Mouse (Mus musculus): Measurements from ENCODE around the gene Ccer2.

Ccer2 gene

DNA sequence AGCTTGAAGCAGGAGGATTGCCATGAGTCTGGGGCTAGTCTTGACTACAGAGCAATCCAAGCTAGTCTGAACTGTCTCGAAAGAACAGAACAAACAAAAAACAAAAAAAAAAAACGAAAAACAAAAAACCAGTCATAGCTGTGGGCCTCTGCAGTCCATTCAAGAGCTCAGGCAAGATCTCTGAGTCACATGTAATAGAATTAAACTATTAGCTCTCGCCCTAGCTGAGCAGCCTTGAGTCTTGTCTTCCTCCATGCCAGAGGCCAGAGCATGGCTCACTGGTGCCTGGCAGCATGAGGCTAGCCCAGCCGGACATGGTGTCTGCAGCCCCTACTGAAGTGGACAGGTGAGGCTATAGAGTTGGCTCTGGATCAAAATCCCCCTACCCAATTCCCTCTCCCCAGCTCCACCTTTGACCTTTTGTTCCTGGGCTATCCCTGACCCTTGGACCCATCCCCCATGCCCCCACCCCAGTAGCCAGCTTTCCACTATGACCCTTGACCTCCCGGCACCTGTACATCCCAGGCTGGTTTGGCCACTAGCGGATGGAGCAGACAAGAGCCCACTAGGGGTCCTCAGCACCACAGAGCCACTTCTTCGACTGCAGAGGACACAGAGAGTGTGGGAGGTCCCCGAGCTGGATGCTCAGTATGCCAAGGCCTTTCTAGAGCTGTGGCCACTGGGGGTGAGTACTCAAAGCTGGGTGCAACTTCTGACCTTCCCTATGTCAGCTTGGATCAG, 34.3 kb downstream of the Ccer2 start:
- no peak for DNase-seq (ENCODE audit: low read depth, low spot score)

DNA sequence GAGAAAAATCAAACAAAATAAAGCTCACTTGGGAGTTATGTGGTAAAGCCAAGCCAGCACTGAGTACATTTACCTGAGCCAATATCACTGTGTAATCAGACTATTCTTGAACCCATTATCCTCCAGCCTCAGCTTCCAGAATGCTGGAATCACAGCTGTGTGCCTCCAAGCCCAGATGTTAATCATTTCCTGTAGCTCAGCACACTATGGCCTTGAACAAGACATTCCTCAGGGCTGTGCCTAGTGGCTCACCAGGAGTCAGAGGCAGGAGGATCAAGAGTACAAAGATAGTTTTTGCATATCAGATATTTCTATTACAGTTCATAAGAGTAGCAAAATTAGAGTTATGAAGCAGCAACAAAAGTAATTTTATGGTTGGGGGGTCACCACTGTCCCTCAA, 35.7 kb downstream of the Ccer2 start:
- peak; percentile 36 for DNase-seq (ENCODE audit: low read depth, low spot score)

DNA sequence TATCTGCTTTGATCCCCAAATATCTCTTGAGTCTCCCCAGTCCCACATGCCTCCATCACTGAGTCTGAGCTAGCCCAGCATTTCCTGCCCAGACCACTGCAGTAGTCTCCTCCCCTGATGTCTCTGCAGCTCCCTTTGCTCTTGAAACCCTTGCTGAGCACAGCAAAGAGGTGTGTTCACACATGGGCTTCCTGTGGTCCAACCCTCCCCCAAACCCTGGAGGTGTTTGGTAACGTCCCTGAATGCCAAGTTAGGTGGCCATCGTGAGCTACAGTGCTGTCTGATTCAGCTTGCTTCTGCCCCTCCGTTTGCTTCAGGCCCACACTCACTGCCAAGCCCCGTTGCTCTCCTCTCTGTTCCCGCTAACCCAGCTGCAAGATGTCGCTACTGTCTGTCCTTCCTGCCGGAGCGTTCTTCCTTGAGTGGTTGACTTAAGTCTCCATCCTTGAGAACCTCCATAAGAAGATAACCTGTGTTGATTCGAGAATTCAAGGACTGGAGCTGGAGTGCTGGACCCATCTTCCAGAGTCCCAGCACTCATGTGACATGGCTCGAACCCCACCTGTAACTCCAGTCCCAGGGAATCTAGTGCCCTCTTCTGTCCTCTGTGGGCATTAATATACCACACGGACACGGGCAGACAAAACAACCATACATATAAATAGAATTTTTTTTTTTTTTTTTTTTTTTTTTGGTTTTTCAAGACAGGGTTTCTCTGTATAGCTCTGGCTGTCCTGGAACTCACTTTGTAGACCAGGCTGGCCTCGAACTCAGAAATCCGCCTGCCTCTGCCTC, 36.6 kb downstream of the Ccer2 start:
- DNase-seq (ENCODE audit: low read depth, low spot score), result no peak

DNA sequence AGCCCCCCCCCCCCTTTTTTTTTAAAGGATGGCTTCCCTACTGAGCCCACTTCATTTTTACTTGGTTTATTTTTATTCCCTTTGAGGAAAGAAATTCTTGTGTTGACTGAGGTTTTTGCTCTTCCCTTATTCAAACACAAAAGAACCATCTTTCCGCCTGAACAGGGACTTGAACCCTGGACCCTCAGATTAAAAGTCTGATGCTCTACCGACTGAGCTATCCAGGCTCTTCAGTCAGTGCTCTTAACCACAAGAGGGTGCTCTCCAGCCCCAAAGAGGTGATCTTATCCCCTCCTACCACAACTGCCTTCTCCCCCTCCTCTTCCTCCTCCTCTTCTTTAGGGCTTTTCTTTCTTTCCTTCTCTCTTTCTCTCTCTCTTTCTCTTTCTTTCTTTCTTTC, 37.9 kb downstream of the Ccer2 start:
- peak; percentile 33 for DNase-seq (ENCODE audit: low read depth, low spot score)

DNA sequence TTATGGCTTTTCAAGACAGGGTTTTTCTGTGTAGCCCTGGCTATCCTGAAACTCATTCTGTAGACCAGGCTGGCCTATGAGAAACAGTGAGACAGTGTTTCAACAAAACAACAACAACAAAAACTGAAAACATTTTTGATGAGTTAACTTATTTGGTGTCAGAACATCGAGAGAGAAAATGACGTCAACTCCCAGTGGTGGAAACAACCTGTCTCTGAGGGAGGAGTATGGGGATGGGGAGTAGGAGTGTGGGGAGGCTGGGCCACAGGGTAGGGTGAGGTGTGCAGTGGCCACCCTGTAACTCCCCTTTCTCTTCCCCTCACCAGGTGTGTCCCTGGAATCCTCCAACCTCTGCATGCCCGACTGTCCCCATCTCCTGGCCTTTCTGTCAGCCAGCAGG, 38.5 kb downstream of the Ccer2 start:
- no peak for DNase-seq (ENCODE audit: low read depth, low spot score)

DNA sequence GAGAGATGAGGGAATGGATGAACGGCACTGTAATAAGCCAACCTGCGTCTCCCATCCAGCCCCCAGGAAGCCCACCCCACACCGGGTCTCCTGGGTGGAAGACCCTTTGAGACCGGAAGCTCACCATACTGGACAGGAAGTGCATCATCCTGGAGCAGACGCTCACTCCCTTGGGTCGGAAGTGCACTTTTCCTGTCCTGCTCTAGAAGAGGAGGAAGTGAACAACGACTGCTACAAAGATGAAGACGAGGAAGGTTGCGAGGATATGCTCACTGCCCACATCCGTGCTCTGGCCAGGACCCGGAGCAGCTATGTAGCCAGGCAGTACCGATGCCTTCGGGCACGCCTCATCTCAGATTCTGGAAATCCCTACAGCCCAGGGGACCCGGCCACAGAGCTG, 39.9 kb downstream of the Ccer2 start:
- DNase-seq (ENCODE audit: low read depth, low spot score), result no peak

DNA sequence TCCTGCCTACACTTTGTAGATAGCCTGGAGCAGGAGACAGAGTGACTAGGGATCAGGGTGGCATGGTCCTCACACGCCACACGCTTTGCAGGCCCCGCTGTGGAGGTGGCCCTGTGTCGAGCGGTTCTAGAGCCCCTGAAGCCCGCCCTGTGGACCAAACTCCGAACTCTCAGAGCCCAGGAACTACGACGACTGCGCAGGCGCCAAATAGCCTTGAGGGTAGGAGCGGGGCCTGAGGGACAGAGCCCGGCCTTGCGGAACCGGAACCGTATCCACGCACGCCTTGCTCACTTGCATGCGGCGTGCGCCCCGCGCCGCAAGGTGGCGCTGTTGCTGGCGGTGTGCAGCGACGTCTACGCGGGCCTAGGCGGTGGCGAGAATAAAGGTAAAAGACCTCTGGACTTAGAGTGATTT, 40.6 kb downstream of the Ccer2 start:
- DNase-seq (ENCODE audit: low read depth, low spot score), result no peak

DNA sequence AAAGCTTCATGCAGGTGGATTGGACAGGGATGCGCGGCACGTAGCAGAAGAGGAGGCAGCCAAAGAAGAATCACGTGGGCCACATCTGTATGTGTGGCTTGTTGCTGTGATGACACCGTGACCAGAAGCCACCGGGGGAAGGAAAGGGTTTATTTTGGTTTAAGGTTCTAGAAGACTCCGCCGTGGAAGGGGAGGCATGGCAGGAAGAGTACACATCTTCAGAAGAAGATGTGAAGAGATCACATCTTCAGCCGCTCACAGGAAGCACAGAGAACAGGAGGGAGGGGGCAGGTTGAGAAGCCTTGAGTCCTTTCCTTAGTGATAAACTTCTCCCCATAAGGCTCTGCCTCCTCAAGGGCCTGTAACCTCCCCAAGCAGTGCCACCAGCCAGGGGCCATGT, 44.0 kb downstream of the Ccer2 start:
- DNase-seq (ENCODE audit: low read depth, low spot score), result no peak

DNA sequence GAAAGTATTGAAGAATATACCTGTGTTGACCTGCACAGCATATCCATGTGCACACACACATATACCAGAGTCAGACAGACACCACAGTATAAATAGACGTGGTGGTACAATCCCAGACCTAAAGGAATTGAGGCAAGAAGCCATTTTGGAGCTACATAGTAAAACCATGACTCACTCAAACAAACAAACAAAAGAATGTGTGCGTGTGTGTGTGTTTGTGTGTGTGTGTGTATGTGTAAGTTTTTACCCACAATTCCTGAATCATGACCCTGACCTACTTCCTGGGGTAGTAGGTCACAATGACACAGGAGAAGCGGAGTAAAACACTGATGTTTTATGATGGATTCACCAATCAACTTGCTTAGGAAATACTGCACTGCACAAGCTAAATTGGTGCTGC, 45.5 kb downstream of the Ccer2 start:
- DNase-seq (ENCODE audit: low read depth, low spot score), result peak; percentile 80

DNA sequence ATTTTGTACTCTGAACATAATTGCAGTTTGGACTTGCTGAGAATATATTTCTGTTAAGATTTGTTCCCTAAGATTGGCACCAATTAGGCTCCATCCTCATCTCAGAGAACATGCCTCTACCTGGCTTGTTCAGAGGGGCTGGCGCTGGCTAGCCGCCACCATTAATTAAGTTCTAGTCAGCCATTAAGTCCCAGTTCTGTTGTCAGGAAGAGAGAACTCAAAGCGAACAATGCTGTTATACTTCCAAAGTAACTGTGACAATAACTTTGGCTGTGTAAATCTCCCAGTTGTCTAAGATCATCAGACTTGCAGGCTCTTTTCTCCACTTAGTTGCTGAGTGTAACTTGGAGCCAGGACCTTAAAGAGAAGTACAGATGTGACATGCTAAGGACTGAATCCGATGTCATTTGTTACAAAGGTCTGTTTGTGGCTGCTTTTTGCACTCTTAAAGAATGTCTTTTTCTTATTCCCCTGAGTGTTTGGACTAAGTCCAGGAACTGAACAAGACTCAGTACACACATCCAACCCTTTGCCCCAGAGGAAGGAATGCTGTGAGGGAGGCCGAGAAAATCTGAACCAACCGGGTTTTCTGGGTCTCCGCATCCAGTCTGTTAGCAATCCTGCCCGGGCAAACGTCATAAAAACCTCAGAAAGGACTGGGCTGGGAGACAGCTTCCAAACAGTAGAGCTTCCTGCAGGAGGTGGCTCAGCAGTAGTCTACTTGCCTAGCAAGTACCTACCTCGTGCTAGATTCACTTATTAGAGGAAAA, 46.1 kb downstream of the Ccer2 start:
- DNase-seq (ENCODE audit: low read depth, low spot score), result peak; percentile 90

DNA sequence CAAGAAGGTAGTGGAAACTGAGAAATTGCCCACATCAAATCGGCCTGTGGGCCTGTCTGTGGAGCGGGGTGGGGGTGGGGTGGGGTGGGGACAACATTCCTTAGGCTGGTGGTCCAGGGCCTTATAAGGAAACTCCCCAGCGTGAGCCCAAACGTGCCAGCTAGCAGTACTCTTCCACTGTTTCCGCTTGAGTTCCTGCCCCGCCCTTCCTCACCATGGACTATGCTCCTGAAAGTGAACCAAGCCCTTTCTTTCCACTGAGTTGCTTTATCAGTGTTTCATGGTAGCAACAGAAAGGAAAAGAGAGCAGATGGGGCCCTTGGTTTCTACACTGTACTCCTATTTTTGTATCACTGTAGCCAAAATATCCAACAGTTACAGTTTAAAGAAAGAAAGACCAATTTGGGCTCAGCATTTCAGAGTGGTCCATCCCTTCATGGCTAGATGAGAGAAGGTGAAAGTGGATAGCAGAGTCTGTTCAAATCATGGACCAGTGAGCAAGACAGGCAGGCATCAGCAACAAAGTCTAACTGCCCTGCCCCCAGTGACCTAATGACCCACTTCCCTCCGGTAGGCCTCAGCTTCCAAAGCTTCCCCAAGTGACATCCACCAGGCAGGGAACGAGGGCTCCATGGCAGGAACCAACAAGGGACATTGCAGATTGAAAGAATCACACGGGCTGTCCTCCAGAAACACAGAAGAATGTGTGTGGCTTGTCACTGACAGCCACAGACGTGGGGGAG, 47.0 kb downstream of the Ccer2 start:
- DNase-seq (ENCODE audit: low read depth, low spot score), result no peak

DNA sequence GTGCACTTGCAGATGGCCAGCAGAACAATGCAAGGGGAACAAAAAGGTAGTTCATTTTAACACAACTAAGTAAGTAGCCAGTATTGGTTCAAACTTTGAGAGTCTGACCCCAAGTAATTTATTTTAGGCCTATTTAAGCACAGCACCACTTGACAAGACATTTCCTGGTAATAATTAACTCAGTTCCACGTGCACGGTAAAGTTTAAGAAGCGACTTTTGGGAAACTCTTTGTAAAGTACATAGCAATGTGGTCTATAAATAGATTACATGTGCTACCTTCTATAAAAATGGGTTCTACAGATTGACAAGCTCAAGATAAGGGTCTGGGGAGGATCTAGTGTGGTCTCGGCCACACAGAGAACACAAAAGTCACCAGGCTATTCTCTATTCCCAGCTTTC, 47.8 kb downstream of the Ccer2 start:
- no peak for DNase-seq (ENCODE audit: low read depth, low spot score)

DNA sequence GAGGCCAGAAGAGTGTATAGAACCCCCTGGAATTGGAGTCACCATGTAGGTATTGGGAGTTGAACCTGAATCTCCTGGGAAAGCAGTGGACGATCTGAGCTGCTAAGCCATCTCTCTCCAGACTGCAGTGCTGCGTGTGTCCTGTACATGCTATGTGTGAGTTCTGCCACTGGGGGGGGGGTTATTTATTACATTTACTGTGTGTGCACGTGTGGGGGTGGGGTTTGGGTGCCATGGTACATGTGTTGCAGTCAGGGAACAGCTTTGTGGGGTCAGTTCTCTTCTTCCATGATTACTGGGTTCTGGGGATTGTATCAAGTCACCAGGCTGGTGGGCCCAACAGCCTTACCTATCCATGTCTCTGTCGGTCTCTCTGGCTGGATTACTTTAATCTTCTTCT, 50.9 kb downstream of the Ccer2 start:
- DNase-seq (ENCODE audit: low read depth, low spot score), result no peak

DNA sequence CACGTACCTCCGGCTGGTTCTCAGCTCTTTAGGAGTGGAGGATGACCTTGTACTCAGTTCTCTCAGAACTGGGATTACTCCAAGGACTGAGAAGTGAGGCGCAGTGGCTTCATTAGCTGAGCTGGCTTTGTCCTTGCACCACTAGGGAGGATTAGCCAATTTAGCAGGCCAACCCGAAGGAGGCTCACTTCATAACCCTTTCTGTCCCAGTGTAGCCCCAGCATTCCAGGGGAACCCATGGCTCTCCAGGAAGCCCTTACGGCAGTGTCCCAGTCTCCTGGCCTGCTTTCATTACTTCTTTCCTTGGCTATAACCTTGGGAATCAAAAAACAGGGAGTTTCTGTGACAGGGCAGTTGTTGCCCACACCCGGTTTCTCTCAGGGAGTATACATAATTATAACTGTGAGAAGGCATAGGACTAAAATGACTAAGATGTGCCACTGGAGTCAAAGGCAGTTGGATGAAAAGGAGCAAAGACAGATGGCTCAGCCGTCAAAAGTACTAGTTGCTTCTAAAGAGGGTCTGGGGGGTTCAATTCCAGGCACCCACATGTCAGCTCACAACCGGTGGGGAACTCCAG, 51.8 kb downstream of the Ccer2 start:
- no peak for DNase-seq (ENCODE audit: low read depth, low spot score)

DNA sequence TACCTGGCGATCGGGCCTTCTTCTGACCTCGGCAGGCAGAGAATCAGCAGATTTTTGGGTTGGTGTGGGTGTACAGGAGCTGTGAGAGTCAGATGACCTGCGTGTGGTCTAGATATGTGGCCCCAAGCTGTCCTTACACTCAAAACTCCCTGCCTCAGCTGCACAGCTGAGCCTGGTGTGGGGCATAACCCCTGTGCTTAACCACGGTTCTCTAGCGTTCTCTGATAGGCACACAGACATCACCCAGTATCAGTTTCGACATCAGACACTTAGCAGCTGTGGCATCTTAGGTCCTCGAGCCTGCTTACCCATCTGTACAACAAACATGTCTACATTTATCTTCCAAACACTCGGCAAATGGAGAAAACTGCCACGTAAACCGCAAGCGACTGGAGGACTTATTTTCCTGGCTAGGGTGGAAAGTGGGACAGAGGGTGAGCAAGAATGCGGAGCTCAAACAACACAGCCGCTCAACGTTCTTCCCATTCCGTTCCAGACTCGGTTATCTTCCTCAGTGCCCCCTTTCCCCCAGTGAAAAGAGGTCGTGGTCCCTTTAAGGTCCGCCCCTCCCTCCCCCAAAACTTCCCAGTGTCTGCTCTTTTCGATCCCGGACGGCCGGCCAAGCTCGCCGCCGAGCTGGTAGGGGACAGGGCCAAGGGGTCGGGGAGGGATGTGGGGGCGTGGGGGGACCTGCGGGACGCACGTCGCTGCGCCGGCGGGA, 52.4 kb downstream of the Ccer2 start, which contains the start of gene Hnrnpl:
Gene Hnrnpl (plus strand): TSS at position 321 of the 721 bp plus-strand sequence.
- peak; percentile 61 for DNase-seq (ENCODE audit: low read depth, low spot score)

All from 3T3-L1 (cell line).